Mouse (Mus musculus) embryonic facial prominence, embryonic 14.5 days (tissue): ENCODE measurements at regions not wholly inside any gene's neighbourhood (a gene's known extent, or its start where the extent isn't known, plus 50 kb on each side); places are given as distances from the start of the nearest gene placed in this dataset.
"Not testable (repeated sequence)": the region's sequence is repeated elsewhere in the genome, so short reads cannot be mapped to it uniquely, and the experiment has no call there.

ENCODE experiments used
- ATAC-seq: fragments of 200-750 bp; cut with Nextera tagmentation; 2 replicates; pipeline ENCODE4 v1.8.0; 2017; ENCODE audit warnings: low read depth, moderate number of reproducible peaks, moderate TSS enrichment
- DNase-seq: peaks from one replicate; pipeline ENCODE4 v3.0.0-alpha.2; 2015; ENCODE audit warnings: low spot score
- H3K27ac ChIP-seq: fragments of 300-500 bp; sonication (generic); replicated peaks from 2 replicates; pipeline ENCODE4 v1.5.1; 2014; ENCODE audit warnings: low read depth, mild to moderate bottlenecking, low read length, moderate library complexity
- H3K27me3 ChIP-seq: fragments of 300-500 bp; sonication (generic); replicated peaks from 2 replicates; pipeline ENCODE4 v1.6.1; 2014; ENCODE audit warnings: low read length; ENCODE audit not compliant: control insufficient read depth, insufficient read depth
- H3K36me3 ChIP-seq: fragments of 300-500 bp; sonication (generic); 2 replicates; pipeline ENCODE4 v1.6.1; 2014; ENCODE audit warnings: low read length, mixed read lengths; ENCODE audit not compliant: control insufficient read depth, insufficient read depth
- H3K4me1 ChIP-seq: fragments of 300-500 bp; sonication (generic); 2 replicates; pipeline ENCODE4 v1.6.1; 2014; ENCODE audit warnings: antibody characterized with exemption, low read length; ENCODE audit not compliant: control insufficient read depth, insufficient read depth
- H3K4me2 ChIP-seq: fragments of 300-500 bp; sonication (generic); 2 replicates; pipeline ENCODE4 v1.6.1; 2014; ENCODE audit warnings: low read depth, mild to moderate bottlenecking, low read length, moderate library complexity, mixed read lengths
- H3K4me3 ChIP-seq: fragments of 300-500 bp; sonication (generic); 2 replicates; pipeline ENCODE4 v1.5.1; 2014; ENCODE audit warnings: low read depth, mild to moderate bottlenecking, low read length
- H3K9ac ChIP-seq: fragments of 300-500 bp; sonication (generic); 2 replicates; pipeline ENCODE4 v1.6.1; 2014; ENCODE audit warnings: low read depth, mild to moderate bottlenecking, low read length, moderate library complexity, mixed read lengths
- H3K9me3 ChIP-seq: fragments of 300-500 bp; sonication (generic); 2 replicates; pipeline ENCODE4 v1.6.1; 2016; ENCODE audit warnings: low read length; ENCODE audit not compliant: control insufficient read depth
- WGBS: fragments of 180-500 bp; shearing (Covaris S2); extraction: QIAGEN DNeasy Blood & Tissue Kit; methylation state at CpG from one replicate; pipeline ENCODE4 v1.1.7; 2014; 5-methylcytosine and 5-hydroxymethylcytosine counted together

DNA sequence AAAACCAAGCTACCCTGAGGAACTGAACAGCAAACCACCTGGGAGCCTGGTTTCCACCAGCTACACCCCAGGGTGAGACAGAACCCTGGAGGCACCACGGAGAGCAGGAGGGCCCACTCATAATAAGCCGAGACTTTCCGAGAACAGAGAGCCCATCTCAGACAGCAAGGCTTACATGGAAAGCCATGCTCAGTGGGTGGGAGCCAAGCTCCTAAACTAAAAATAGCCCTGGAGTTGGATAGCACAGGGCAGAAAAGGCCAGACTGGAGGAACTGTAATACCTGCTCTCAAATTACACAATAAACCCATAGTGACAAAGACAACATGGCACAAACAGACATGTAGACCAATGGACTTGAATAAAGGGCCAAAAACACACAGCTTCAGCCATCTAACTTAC, 69.9 kb downstream of the Fbxo4 start:
- Histone ChIP-seq H3K27me3 (no peaks in the 10 kb centered on the region), H3K9ac (no peak overlapping the region), H3K4me2 (no peak overlapping the region), H3K9me3 (no peaks in the 10 kb centered on the region), H3K4me1 (no peaks in the 10 kb centered on the region), H3K36me3 (no peaks in the 10 kb centered on the region), H3K27ac (no peak overlapping the region), H3K4me3 (no peak overlapping the region)
- no peak for ATAC-seq
- WGBS: 51% methylated on average over 3 of the region's 3 CpGs
- no peak for DNase-seq

DNA sequence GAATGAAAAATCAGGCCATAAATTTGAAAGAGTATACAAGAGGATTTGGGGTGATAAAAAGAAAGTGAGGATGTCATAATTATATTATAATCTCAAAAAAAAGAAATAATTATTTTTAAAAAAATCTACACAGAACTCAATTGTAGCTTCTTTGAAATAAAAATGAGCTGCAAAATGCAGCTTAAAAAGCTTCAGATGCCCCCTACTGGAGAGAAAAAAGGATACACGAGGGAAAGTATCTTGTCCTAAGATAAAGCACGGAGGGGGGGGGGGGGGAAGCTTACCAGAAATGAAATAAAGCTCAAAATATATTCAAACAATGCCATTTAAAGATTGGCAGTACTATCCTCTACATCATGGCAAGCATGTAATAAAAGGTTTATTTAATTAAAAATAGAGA, 70.7 kb downstream of the Fbxo4 start:
- ATAC-seq: no peak
- H3K36me3 ChIP-seq: no peaks in the 10 kb centered on the region
- no peaks in the 10 kb centered on the region for H3K27me3 ChIP-seq
- H3K27ac ChIP-seq: no peak overlapping the region
- DNase-seq: peak; percentile 58
- WGBS: 15% methylated on average over 2 of the region's 2 CpGs
- H3K9ac ChIP-seq: no peak overlapping the region
- no peak overlapping the region for H3K4me2 ChIP-seq
- no peaks in the 10 kb centered on the region for H3K4me1 ChIP-seq
- H3K4me3 ChIP-seq: no peak overlapping the region
- no peaks in the 10 kb centered on the region for H3K9me3 ChIP-seq

DNA sequence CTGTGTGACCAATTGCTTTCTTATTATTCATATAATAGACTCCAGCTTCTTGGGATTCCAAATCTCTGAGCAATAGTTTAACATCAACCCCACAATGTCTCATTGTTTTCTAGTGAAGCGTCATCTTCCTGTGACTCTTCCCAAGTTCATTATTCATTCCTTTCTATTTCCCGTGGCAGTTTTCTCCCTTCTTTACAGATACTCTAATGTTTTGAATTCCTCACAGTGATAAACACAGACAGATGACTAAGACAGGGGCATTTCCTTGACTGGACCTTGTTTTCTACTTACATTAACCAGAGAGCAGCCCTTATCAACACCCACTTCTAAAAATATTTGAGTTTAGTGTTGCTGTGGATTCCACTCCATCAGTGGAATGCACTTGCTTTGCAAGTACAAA, 73.8 kb downstream of the Fbxo4 start:
- Histone ChIP-seq H3K9me3 (no peaks in the 10 kb centered on the region), H3K9ac (no peak overlapping the region), H3K4me3 (no peak overlapping the region), H3K4me1 (no peaks in the 10 kb centered on the region), H3K4me2 (no peak overlapping the region), H3K27me3 (no peaks in the 10 kb centered on the region), H3K36me3 (no peaks in the 10 kb centered on the region), H3K27ac (no peak overlapping the region)
- no peak for ATAC-seq
- DNase-seq: no peak
- 41% methylated on average over 2 of the region's 2 CpGs for WGBS

DNA sequence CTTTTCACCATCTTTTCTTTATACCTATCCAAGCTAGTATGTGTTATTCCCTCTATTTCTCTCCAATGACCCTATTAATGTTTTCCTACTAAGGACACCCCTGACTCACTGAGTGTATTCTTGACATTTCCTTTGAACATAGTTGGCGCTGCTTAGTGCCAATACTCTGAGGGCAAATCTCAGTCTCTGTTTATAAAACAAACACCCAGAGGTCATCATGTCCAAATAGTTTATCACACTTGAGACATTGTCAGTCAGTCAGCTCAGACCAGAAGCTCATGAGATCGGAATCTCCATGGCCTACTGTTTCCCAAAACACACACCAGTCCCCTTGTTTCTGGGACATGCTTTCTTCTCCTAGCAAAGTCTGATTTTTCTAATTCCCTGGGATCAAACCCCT, 100.9 kb downstream of the Fbxo4 start:
- Histone ChIP-seq H3K4me3 (no peak overlapping the region), H3K4me1 (no peaks in the 10 kb centered on the region), H3K9me3 (no peaks in the 10 kb centered on the region), H3K4me2 (no peak overlapping the region), H3K27me3 (no peaks in the 10 kb centered on the region), H3K27ac (no peak overlapping the region), H3K36me3 (no peaks in the 10 kb centered on the region), H3K9ac (no peak overlapping the region)
- DNase-seq: no peak
- 48% methylated on average over 2 of the region's 2 CpGs for WGBS
- ATAC-seq: no peak

DNA sequence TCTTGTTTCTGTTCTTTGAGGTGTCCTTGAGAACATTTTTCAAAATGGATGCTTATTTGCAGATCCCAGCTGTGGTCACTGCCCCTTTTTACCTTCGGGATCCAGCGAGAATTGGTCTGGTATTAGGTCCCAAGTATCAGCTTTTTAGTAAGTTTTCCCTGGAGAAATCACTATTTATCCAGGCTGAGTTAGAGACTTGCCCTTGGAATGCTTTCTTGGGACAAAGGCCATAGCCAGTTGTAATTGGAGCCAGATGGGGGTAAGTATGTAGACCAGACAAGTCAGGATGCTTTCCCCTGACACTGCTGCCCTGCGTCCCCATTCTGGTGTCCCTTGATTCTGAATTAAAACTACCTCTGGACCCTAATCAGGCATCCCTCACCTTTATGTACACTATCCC, 101.9 kb downstream of the Fbxo4 start:
- Histone ChIP-seq H3K4me3 (no peak overlapping the region), H3K27me3 (no peaks in the 10 kb centered on the region), H3K4me1 (no peaks in the 10 kb centered on the region), H3K9me3 (no peaks in the 10 kb centered on the region), H3K36me3 (no peaks in the 10 kb centered on the region), H3K9ac (no peak overlapping the region), H3K4me2 (no peak overlapping the region), H3K27ac (no peak overlapping the region)
- DNase-seq (no peak), ATAC-seq (no peak)
- WGBS: 46% methylated on average over 3 of the region's 3 CpGs

DNA sequence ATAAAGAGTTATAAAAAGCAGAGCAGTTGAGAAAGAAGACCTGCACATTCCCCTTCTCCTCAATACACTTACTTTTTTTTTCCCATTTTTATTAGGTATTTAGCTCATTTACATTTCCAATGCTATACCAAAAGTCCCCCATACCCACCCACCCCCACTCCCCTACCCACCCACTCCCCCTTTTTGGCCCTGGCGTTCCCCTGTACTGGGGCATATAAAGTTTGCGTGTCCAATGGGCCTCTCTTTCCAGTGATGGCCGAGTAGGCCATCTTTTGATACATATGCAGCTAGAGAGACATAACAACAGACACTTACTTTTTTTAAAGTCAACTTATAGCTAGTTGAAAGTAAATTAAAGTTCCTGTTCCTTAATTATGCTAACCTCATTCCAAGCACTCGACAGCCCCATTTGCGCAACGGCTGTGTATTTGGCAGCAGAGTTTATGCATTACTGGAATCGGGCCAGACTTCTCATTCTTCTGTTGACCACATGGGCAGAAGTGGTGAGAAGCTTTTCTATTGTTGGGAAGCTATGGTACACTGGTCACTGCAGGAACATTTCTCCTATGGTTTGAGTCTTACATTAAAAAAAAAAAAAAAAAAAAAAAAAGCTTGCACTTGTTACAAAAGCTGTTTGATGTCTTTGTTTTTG, 104.0 kb downstream of the Fbxo4 start:
- not testable (repeated sequence) for ATAC-seq, H3K9me3 ChIP-seq, H3K4me1 ChIP-seq, H3K4me2 ChIP-seq, H3K4me3 ChIP-seq, H3K36me3 ChIP-seq, H3K27ac ChIP-seq, H3K27me3 ChIP-seq, H3K9ac ChIP-seq
- 66% methylated on average over 6 of the region's 7 CpGs for WGBS
- DNase-seq: peak; percentile 52

DNA sequence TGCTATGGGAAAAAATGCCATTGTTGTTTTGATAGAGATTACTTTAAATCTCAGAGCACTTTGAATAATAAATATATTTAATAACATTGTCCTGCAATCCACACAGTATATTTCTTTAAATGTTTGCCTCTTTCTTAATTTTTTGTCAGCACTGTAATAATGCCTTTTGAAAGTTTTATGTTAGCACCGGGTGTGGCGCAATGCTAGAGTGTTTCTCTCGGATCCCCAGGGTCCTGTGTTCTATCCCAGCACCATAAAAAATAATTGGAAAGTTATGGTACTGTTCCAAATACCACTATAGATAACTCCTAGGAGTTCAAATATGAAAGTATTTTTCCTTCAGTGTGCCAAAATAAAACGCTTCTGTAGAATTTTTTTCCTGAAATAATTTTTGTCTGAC, 147.6 kb downstream of the Fbxo4 start:
- Histone ChIP-seq H3K9ac (no peak overlapping the region), H3K36me3 (no peaks in the 10 kb centered on the region), H3K27ac (no peak overlapping the region), H3K27me3 (no peaks in the 10 kb centered on the region), H3K4me3 (no peak overlapping the region), H3K9me3 (no peaks in the 10 kb centered on the region), H3K4me1 (no peaks in the 10 kb centered on the region), H3K4me2 (no peak overlapping the region)
- no peak for DNase-seq
- ATAC-seq: no peak
- WGBS: 63% methylated on average over 4 of the region's 4 CpGs

DNA sequence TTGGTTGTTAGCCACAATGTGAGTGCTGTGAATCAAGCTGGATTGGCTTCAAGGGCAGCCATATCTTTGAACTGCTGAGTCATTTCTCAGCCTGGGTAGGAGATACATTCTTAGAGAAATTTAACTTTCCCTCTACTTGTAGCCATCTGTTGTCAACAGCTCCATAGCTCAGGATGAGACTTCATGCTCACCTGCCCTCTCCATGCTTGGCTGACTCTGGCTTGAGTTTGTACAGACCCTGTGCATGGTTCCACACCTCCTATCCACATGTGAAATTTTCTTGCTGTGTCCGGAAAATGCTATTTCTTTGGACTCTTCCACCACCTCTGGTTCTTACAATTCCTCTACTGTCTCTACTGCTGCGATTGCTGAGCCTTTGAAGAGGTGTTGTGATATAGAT, 173.9 kb downstream of the Fbxo4 start:
- no peak for DNase-seq
- H3K4me1 ChIP-seq: no peaks in the 10 kb centered on the region
- no peak overlapping the region for H3K9ac ChIP-seq
- no peaks in the 10 kb centered on the region for H3K36me3 ChIP-seq
- H3K4me2 ChIP-seq: no peak overlapping the region
- H3K27ac ChIP-seq: no peak overlapping the region
- no peak overlapping the region for H3K4me3 ChIP-seq
- H3K27me3 ChIP-seq: no peaks in the 10 kb centered on the region
- no peaks in the 10 kb centered on the region for H3K9me3 ChIP-seq
- WGBS: 97% methylated on average over 2 of the region's 2 CpGs
- ATAC-seq: no peak

DNA sequence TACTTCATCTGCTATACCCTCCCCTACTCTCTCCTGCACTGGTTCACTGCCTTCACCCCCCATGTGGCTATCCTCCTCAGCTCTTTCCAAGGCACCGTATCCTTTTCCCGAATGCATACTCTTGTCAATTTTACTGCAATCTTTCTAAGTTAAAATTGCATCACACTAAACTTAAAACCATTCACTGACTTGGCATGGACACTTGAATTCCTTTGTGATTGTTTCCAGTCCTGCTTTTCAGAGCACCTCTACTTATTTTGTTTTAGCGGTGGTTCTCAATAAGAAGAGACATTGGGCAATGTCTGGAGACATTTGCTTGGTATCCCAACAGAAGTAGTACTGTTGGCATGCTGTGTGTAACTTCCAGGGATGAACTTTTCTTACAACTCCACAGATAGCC, 192.6 kb upstream of the Ghr start:
- H3K36me3 ChIP-seq: no peaks in the 10 kb centered on the region
- H3K4me3 ChIP-seq: no peak overlapping the region
- ATAC-seq: no peak
- DNase-seq: peak; percentile 35
- no peak overlapping the region for H3K9ac ChIP-seq
- no peaks in the 10 kb centered on the region for H3K27me3 ChIP-seq
- H3K27ac ChIP-seq: no peak overlapping the region
- H3K4me1 ChIP-seq: no peaks in the 10 kb centered on the region
- H3K9me3 ChIP-seq: no peaks in the 10 kb centered on the region
- WGBS: 55% methylated on average over 3 of the region's 3 CpGs
- no peak overlapping the region for H3K4me2 ChIP-seq
